Mouse (Mus musculus): ENCODE measurements around the gene Galnt9.

DNA sequence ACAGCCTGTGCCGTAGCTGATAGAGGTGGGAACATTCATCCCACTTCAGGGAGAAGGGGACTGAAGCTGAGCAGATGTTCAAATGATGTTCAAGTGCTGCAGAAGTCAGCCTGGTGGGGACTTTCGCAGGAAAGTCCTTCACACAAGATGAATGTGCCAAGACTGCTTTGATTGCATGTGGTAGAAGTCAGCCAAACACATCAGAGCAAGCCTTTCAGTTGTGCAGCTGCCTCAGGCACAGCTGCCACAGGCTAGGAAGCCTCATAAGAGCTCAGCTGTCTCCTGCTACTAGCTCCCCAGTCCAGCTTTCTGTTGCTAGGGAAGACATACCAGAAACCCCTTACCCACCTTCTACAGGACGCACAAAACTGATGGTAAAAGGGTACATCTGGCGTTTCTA lies 17.6 kb upstream of the Galnt9 start:
- TF ChIP-seq CTCF (IDR thresholded peaks at IDR 0.05; ENCODE audit: low read depth, low read length), result no peak
- TF ChIP-seq POLR2A (IDR thresholded peaks at IDR 0.05; ENCODE audit: borderline replicate concordance, low read depth, low read length), result no peak
